Mouse (Mus musculus): ENCODE data around the gene Trp53i11.

Trp53i11 gene

GRCm38 (mm10) chr2:93242166-93242565 lies 54.8 kb downstream of the Trp53i11 start:
- 89% methylated on average over 5 of the region's 5 CpGs for WGBS

- 87% methylated on average over 11 of the region's 11 CpGs for WGBS
These were observed 56.2 kb downstream of the Trp53i11 start for GRCm38 (mm10) chr2:93243439-93244089.

- WGBS: 86% methylated on average over 8 of the region's 8 CpGs
These were observed 56.7 kb downstream of the Trp53i11 start for GRCm38 (mm10) chr2:93244090-93244443.

DNA sequence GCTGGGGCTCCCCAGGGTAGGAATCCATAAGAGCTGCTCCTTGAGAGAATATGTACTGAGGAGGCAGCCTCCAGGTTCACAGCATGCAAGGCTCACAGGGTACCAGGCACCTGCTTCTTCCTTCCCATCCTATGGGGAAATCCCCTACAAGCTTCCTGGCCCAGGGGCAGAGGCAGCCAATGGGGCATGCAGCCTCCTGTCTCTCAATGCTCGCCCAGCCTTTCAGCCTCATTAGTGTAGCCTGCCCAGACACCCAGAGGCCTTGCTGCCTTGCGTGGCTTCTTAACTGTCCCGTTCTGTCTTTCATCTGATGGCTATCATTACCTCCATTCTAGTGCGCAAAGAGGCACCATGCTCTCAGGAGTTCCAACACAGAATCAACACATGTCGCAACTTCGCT lies 61.7 kb downstream of the Trp53i11 start:
- WGBS: 91% methylated on average over 6 of the region's 6 CpGs

DNA sequence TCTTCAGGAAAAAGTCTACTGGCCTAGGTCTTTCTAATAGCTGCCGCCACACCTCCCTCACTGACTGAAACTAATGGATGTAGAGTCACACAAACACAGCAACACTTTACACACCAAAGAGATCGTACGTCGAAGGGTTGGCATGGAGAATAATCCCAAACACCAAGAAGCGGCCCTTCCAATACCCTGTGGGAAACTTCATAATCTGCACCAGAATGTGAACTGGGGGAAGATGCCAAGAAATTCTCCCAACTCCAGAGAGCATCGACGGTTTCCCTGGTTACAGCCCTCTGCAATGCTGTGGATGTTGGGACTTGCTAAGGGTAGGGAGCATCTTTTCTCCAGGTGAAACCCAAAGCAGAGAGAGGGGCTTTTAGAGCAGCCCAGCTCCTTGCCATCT lies 63.3 kb downstream of the Trp53i11 start:
- 63% methylated on average over 7 of the region's 7 CpGs for WGBS

Data from cerebral cortex, adult 2 months (tissue).